Mouse (Mus musculus): ENCODE measurements at regions not wholly inside any gene's neighbourhood (a gene's known extent, or its start where the extent isn't known, plus 50 kb on each side); places are given as distances from the start of the nearest gene placed in this dataset.

GRCm38 (mm10) chr3:120675906-120676305 lies 495.6 kb downstream of the Rwdd3 start:
- no peak overlapping the region for H3K27ac ChIP-seq
- H3K27me3 ChIP-seq (ENCODE audit: poor library complexity, severe bottlenecking) = no peaks in the 10 kb centered on the region
- no peaks in the 10 kb centered on the region for H3K4me1 ChIP-seq
- no peak for DNase-seq (ENCODE audit: extremely low spot score, low spot score)
- H3K9me3 ChIP-seq = no peaks in the 10 kb centered on the region
- no peaks in the 10 kb centered on the region for H3K36me3 ChIP-seq (replicated peaks)
- H3K4me3 ChIP-seq = no peak overlapping the region
- 98% methylated on average over 2 of the region's 2 CpGs for WGBS

GRCm38 (mm10) chr3:120668654-120669053 lies 502.8 kb downstream of the Rwdd3 start:
- 93% methylated on average over 3 of the region's 3 CpGs for WGBS
- Histone ChIP-seq H3K27me3 (ENCODE audit: poor library complexity, severe bottlenecking) (no peaks in the 10 kb centered on the region), H3K4me1 (no peaks in the 10 kb centered on the region), H3K27ac (no peak overlapping the region), H3K4me3 (no peak overlapping the region), H3K36me3 (replicated peaks) (no peaks in the 10 kb centered on the region), H3K9me3 (no peaks in the 10 kb centered on the region)
- DNase-seq (ENCODE audit: extremely low spot score, low spot score) = no peak

- 94% methylated on average over 4 of the region's 4 CpGs for WGBS
- Histone ChIP-seq H3K4me1 (no peaks in the 10 kb centered on the region; the same call in 1 of the 2 replicates), H3K36me3 (replicated peaks) (no peaks in the 10 kb centered on the region), H3K27ac (no peak overlapping the region), H3K27me3 (ENCODE audit: poor library complexity, severe bottlenecking) (no peaks in the 10 kb centered on the region), H3K4me3 (no peak overlapping the region), H3K9me3 (no peaks in the 10 kb centered on the region)
- no peak for DNase-seq (ENCODE audit: extremely low spot score, low spot score)
Measured at GRCm38 (mm10) chr3:120662521-120662920, 509.0 kb downstream of the Rwdd3 start.

GRCm38 (mm10) chr3:120660776-120661175 lies 510.7 kb downstream of the Rwdd3 start:
- 65% methylated on average over 4 of the region's 4 CpGs for WGBS
- Histone ChIP-seq H3K36me3 (replicated peaks) (no peaks in the 10 kb centered on the region), H3K4me1 (no peaks in the 10 kb centered on the region; the same call in 1 of the 2 replicates), H3K27me3 (ENCODE audit: poor library complexity, severe bottlenecking) (no peaks in the 10 kb centered on the region), H3K27ac (no peak overlapping the region), H3K4me3 (no peak overlapping the region), H3K9me3 (no peaks in the 10 kb centered on the region)
- no peak for DNase-seq (ENCODE audit: extremely low spot score, low spot score)

GRCm38 (mm10) chr3:120649047-120649868 lies 522.2 kb downstream of the Rwdd3 start:
- WGBS = 88% methylated on average over 12 of the region's 12 CpGs
- no peaks in the 10 kb centered on the region for H3K36me3 ChIP-seq (replicated peaks)
- no peak overlapping the region for H3K27ac ChIP-seq
- no peaks in the 10 kb centered on the region for H3K4me1 ChIP-seq
- H3K4me3 ChIP-seq = no peak overlapping the region
- H3K9me3 ChIP-seq = no peaks in the 10 kb centered on the region
- no peak for DNase-seq (ENCODE audit: extremely low spot score, low spot score)
- H3K27me3 ChIP-seq (ENCODE audit: poor library complexity, severe bottlenecking) = no peaks in the 10 kb centered on the region

GRCm38 (mm10) chr3:120648391-120648790 lies 523.1 kb downstream of the Rwdd3 start:
- no peaks in the 10 kb centered on the region for H3K27me3 ChIP-seq (ENCODE audit: poor library complexity, severe bottlenecking)
- H3K36me3 ChIP-seq (replicated peaks) = no peaks in the 10 kb centered on the region
- no peaks in the 10 kb centered on the region for H3K9me3 ChIP-seq
- no peaks in the 10 kb centered on the region for H3K4me1 ChIP-seq
- WGBS = 93% methylated on average over 5 of the region's 5 CpGs
- no peak overlapping the region for H3K27ac ChIP-seq
- H3K4me3 ChIP-seq = no peak overlapping the region
- DNase-seq (ENCODE audit: extremely low spot score, low spot score) = no peak

GRCm38 (mm10) chr3:120636669-120637305 lies 534.7 kb downstream of the Rwdd3 start:
- no peaks in the 10 kb centered on the region for H3K36me3 ChIP-seq (replicated peaks)
- H3K4me3 ChIP-seq = no peak overlapping the region
- WGBS = 75% methylated on average over 9 of the region's 9 CpGs
- no peak for DNase-seq (ENCODE audit: extremely low spot score, low spot score)
- no peaks in the 10 kb centered on the region for H3K9me3 ChIP-seq
- H3K27me3 ChIP-seq (ENCODE audit: poor library complexity, severe bottlenecking) = no peaks in the 10 kb centered on the region
- no peak overlapping the region for H3K27ac ChIP-seq
- no peaks in the 10 kb centered on the region for H3K4me1 ChIP-seq

- no peaks in the 10 kb centered on the region for H3K27me3 ChIP-seq (ENCODE audit: poor library complexity, severe bottlenecking)
- no peak for DNase-seq (ENCODE audit: extremely low spot score, low spot score)
- WGBS = 89% methylated on average over 6 of the region's 6 CpGs
- no peaks in the 10 kb centered on the region for H3K4me1 ChIP-seq
- no peaks in the 10 kb centered on the region for H3K36me3 ChIP-seq (replicated peaks)
- no peak overlapping the region for H3K4me3 ChIP-seq
- no peaks in the 10 kb centered on the region for H3K9me3 ChIP-seq
- H3K27ac ChIP-seq = no peak overlapping the region
Measured at GRCm38 (mm10) chr3:120618358-120618757, 553.1 kb downstream of the Rwdd3 start.

GRCm38 (mm10) chr3:120594226-120594625 lies 577.3 kb downstream of the Rwdd3 start:
- no peaks in the 10 kb centered on the region for H3K36me3 ChIP-seq (replicated peaks)
- H3K9me3 ChIP-seq = no peaks in the 10 kb centered on the region
- WGBS = 96% methylated on average over 1 of the region's 1 CpGs
- no peak for DNase-seq (ENCODE audit: extremely low spot score, low spot score)
- H3K4me3 ChIP-seq = no peak overlapping the region
- H3K27ac ChIP-seq = no peak overlapping the region
- no peaks in the 10 kb centered on the region for H3K4me1 ChIP-seq
- H3K27me3 ChIP-seq (ENCODE audit: poor library complexity, severe bottlenecking) = no peaks in the 10 kb centered on the region

GRCm38 (mm10) chr3:120591183-120591582 lies 580.3 kb downstream of the Rwdd3 start:
- no peak overlapping the region for H3K27ac ChIP-seq
- H3K36me3 ChIP-seq (replicated peaks) = no peaks in the 10 kb centered on the region
- no peaks in the 10 kb centered on the region for H3K4me1 ChIP-seq
- no peak for DNase-seq (ENCODE audit: extremely low spot score, low spot score)
- no peak overlapping the region for H3K4me3 ChIP-seq
- no peaks in the 10 kb centered on the region for H3K9me3 ChIP-seq
- WGBS = 62% methylated on average over 2 of the region's 2 CpGs
- H3K27me3 ChIP-seq (ENCODE audit: poor library complexity, severe bottlenecking) = no peaks in the 10 kb centered on the region

- WGBS = 57% methylated on average over 6 of the region's 6 CpGs
- Histone ChIP-seq H3K27ac (no peak overlapping the region), H3K9me3 (no peaks in the 10 kb centered on the region), H3K27me3 (ENCODE audit: poor library complexity, severe bottlenecking) (no peaks in the 10 kb centered on the region), H3K4me3 (no peak overlapping the region), H3K4me1 (no peaks in the 10 kb centered on the region), H3K36me3 (replicated peaks) (no peaks in the 10 kb centered on the region)
- DNase-seq (ENCODE audit: extremely low spot score, low spot score) = no peak
Measured at GRCm38 (mm10) chr3:120570806-120571425, 600.6 kb downstream of the Rwdd3 start.

- 64% methylated on average over 21 of the region's 21 CpGs for WGBS
- Histone ChIP-seq H3K4me1 (peaks cover 5% of the 10 kb centered on the region; the same call in 1 of the 2 replicates), H3K27me3 (ENCODE audit: poor library complexity, severe bottlenecking) (no peaks in the 10 kb centered on the region), H3K36me3 (replicated peaks) (no peaks in the 10 kb centered on the region), H3K27ac (0 out of 2 replicates have a peak overlapping the region, but pooled peaks have one; percentile 20), H3K4me3 (no peak overlapping the region), H3K9me3 (no peaks in the 10 kb centered on the region)
- no peak for DNase-seq (ENCODE audit: extremely low spot score, low spot score)
Measured at GRCm38 (mm10) chr3:120541556-120542476, 629.7 kb downstream of the Rwdd3 start.
